Mouse (Mus musculus) liver, embryonic 14.5 days (tissue): ENCODE measurements around the gene Zdhhc20.

Experiments used
- CTCF ChIP-seq: IDR thresholded peaks from 2 replicates; pipeline ENCODE4 v1.5.1; 2016; ENCODE audit warnings: antibody characterized with exemption, low read depth, control low read depth
- EP300 ChIP-seq: IDR thresholded peaks from 2 replicates; pipeline ENCODE4 v1.6.1; 2016; ENCODE audit warnings: antibody characterized with exemption, low read depth

GRCm38 (mm10) chr14:57820839-57821238 lies 69.2 kb downstream of the Zdhhc20 start:
- TF ChIP-seq EP300, result no peak
- TF ChIP-seq CTCF, result no peak
